Mouse (Mus musculus) right cerebral cortex, postnatal 10 days (tissue): Measurements from ENCODE around the gene Ugcg.

ENCODE experiments used
- DNase-seq, 2 experiments: peaks; one replicate each; pipeline ENCODE4 v3.0.0; 2021; ENCODE audit warnings: low spot score in 2 of 2

Gene Ugcg

GRCm38 (mm10) chr4:59188802-59189545 lies at the start of gene Ugcg:
Gene Ugcg (plus strand): TSS chr4:59189257.
- DNase-seq = peak; percentile 78 to 84

- no peak for DNase-seq
Observed at GRCm38 (mm10) chr4:59149043-59149442, 40.0 kb upstream of the Ugcg start.

GRCm38 (mm10) chr4:59150907-59151306 lies 38.1 kb upstream of the Ugcg start:
- DNase-seq = no peak

DNA sequence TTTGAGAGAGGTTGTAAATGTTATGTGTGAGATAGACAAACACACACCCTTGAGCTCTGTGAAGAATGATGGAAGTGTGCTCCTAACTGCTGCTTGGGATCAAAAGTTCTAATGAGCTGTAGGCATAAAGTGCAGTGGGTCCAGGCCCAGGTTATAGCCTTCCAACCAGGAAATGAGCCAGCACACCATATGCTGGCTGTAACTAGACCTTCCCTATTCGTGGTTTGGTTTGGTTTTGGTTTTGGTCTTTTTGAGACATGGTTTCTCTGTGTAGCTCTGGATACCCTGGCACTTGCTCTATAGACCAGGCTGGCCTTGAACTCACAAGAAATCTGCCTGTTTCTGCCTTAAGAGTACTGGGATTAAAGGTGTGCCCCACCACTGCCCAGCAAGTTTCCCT lies 37.1 kb upstream of the Ugcg start:
- no peak for DNase-seq

DNA sequence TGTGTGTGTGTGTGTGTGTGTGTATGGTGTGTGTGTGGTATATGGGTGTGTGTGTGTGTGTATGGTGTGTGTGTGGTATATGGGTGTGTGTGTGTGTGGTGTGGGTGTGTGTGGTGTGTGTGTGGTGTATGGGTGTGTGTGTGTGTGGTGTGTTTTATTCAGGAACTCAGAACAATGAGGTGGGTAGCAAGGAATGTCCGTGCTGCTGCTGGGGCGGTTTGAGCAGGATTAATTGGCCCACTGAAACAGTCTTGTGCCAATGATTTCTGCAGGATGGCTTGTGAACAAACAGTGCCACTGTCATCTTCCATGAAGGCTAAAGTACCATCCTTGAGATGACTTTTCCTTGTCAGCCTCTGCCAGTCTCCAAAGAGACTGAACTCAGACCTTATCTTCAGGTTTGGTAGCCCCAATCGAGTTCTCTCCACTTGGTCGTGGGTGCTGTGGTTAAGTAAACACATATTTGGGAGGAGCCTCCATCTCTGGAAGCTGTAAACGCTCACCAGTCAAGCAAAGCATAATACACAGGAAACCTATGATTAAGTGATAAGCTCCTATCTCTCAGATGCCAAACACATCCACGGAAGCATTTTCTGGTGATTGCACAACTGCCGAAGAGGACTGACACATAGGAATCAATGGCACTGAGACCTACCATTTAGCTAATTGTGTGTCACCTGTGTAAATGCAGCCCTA lies 32.0 kb upstream of the Ugcg start:
- no peak for DNase-seq

- no peak for DNase-seq
Observed at GRCm38 (mm10) chr4:59157654-59158053, 31.4 kb upstream of the Ugcg start.

- no peak for DNase-seq
Observed at GRCm38 (mm10) chr4:59160289-59160688, 28.8 kb upstream of the Ugcg start.

GRCm38 (mm10) chr4:59160959-59161670 lies 27.9 kb upstream of the Ugcg start:
- no peak for DNase-seq

- no peak for DNase-seq
Observed at GRCm38 (mm10) chr4:59164034-59164433, 25.0 kb upstream of the Ugcg start.

- no peak for DNase-seq
Observed at GRCm38 (mm10) chr4:59167251-59167847, 21.7 kb upstream of the Ugcg start.

GRCm38 (mm10) chr4:59169981-59170380 lies 19.1 kb upstream of the Ugcg start:
- DNase-seq = no peak

GRCm38 (mm10) chr4:59172616-59173015 lies 16.4 kb upstream of the Ugcg start:
- no peak for DNase-seq

DNA sequence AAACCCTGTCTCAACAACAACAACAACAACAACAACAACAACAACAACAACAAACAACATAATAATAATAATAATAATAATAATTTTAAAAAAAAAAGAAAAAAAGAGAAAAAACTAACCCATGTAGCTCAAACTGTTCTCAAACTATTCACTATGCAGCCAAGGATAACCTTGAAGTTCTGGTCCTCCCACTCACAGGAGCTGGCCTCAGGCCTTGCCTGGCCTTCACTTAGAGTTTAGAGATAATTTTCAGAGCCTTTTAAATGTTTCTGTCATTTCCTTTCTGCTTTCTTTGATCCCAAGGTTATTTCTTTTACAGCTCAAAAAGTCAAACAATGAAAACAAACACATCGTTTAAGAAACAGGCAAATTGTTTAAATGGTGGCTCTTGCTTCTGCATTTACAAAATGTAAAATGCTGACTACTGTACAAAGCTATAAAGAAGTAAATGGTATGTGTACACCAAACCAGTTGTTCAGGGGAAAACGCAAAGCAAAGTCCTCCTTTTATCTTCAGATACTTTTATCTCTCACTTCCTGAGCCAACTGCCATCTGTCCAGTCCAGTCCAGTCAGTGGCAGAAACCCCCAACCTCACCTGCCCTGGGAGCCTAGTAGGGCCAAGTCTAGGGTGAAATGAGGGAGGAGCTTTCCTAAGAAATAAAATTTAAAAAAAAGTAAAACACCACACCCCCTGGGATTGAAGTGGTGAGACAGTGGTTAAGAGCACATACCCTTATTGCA lies 15.7 kb upstream of the Ugcg start:
- no peak for DNase-seq

- no peak for DNase-seq
Observed at GRCm38 (mm10) chr4:59175003-59175402, 14.1 kb upstream of the Ugcg start.

GRCm38 (mm10) chr4:59175929-59176328 lies 13.1 kb upstream of the Ugcg start:
- DNase-seq = no peak

GRCm38 (mm10) chr4:59177566-59177965 lies 11.5 kb upstream of the Ugcg start:
- no peak for DNase-seq

- no peak for DNase-seq
Observed at GRCm38 (mm10) chr4:59181320-59182271, 7.5 kb upstream of the Ugcg start.

DNA sequence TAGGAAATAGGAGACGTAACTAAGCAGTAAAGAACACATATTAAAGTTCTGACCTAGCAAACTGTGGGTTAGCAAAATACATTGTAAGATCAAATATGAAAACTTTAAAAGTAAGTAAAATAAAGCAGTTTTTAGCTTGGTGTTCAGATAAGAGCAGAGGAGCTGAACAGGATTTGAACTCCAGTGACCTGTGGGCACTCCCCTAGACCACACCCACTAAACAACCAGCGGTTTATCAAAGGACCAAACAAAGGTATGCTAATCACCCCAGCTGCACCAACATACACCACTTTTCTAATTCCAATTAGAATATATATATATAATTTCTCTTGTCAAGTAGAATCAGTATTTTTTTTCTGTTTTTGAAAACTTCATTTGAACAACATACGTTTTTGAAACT lies 3.4 kb upstream of the Ugcg start:
- no peak for DNase-seq

DNA sequence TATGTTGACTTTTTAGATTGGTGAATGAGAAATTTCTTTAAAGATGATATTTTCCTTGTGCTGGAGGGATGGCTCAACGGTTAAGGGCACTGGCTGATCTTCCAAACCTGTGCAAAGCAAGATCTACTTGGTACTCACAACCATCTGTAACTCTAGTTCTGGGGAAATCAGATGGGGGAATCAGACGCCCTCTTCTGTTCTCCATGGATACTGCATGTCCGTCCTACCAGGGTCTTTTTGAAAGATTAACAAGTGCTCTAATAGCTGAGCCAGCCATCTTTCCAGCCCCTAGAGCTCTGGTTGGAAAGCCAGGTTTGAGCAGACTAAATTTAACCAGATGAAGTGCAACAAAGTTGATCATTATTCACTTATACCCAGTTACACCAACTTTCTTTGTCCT lies 1.8 kb upstream of the Ugcg start:
- peak in 1 of 2 experiments; percentile 53 for DNase-seq

DNA sequence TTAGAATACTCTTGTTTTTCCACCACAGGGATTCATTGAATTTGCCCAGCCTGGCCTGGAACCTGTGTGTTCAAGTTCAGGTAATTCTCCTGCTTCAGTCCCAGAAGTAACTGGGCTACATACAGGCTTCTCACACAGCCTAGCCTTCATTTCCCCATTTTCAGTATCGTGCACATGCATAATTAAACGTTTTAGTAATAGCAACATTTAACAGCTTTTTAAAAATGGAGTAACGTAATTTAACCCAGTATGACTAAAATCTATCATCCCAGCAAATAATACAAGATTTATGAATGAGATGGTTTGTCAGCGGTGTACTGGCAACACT lies 619 bp upstream of the Ugcg start:
- DNase-seq = no peak
